Mouse (Mus musculus): ENCODE measurements at regions not wholly inside any gene's neighbourhood (a gene's known extent, or its start where the extent isn't known, plus 50 kb on each side); places are given as distances from the start of the nearest gene placed in this dataset.

- DNase-seq (ENCODE audit: low spot score in 2 of 2) = peak in 1 of 2 experiments; percentile 28
These were observed 856.6 kb upstream of the Pcdh17 start for GRCm38 (mm10) chr14:83586741-83587140.

All from left cerebral cortex, adult 8-10 months (tissue).